17 mouse cellular contexts compared by ENCODE assay signal in genomic region chr11:51227104-51227503, GRCm38 (mm10). TPM values are rescaled to one million over a fixed set of nuclear protein-coding genes. Genes with fewer than 3 reads are reported as not detected.
DNase-seq lines count a peak whose midpoint lies in the region; ATAC-seq and TF ChIP-seq lines count a peak whose summit lies in the region.
"Had no signal": no experiment of that assay in that cellular context is flagged by ENCODE, and none has a peak within 500 bp of the region (broad histone marks: within the 10 kb centered on the region; RNA-seq: fewer than 3 reads in every experiment).

No protein-coding gene starts in this region.

- no peak overlapping the region for H3K27ac ChIP-seq in cerebellum, adult 2 months (ENCODE audit: insufficient read depth, low read length)
- H3K27ac ChIP-seq: embryonic facial prominence, embryonic 13.5 days; macrophage; stomach, embryonic 15.5 days had no signal

- peak; percentile 45 for DNase-seq in heart, adult 11 months
- DNase-seq in heart, postnatal 4 days = no peak
- DNase-seq in layer of hippocampus, postnatal 14 days (ENCODE audit: low spot score in 2 of 2) = peak; percentile 28 to 63
- DNase-seq in right cerebral cortex, postnatal 10 days (ENCODE audit: low spot score in 2 of 2) = peak; percentile 44 to 56
- DNase-seq in cerebellum, adult 9-11 months = no peak
- DNase-seq in cerebellum, adult 2 months = no peak
- no peak for DNase-seq in adrenal gland, postnatal 25 days
- DNase-seq: adrenal gland, postnatal 14 days; cerebellum, adult 11-12 months; gastrocnemius, postnatal 10 days; kidney, postnatal 14 days had no signal

- no peaks in the 10 kb centered on the region for H3K27me3 ChIP-seq in cerebellum, adult 2 months (ENCODE audit: control insufficient read depth, insufficient read depth, low read length)
- H3K27me3 ChIP-seq: embryonic facial prominence, embryonic 13.5 days; stomach, embryonic 15.5 days had no signal

- WGBS in cerebellum, adult 2 months = 51% methylated on average over 4 of the region's 4 CpGs

- H3K4me3 ChIP-seq in cerebellum, adult 2 months (replicated peaks; ENCODE audit: insufficient read depth, low read depth, low read length) = no peak overlapping the region
- H3K4me3 ChIP-seq: embryonic facial prominence, embryonic 13.5 days; stomach, embryonic 15.5 days had no signal

- TF ChIP-seq POLR2A in cerebellum, adult 2 months (IDR thresholded peaks at IDR 0.05; ENCODE audit: borderline replicate concordance, insufficient read depth, low read length) = no peak

- no peak for TF ChIP-seq CTCF in cerebellum, adult 2 months (IDR thresholded peaks at IDR 0.05; ENCODE audit: borderline replicate concordance, insufficient read depth, low read depth, low read length)

- peak; percentile 92 for ATAC-seq in frontal cortex, adult (ENCODE audit: low TSS enrichment)

- no peaks in the 10 kb centered on the region for H3K4me1 ChIP-seq in cerebellum, adult 2 months (ENCODE audit: control insufficient read depth, insufficient read depth, low read length)
- H3K4me1 ChIP-seq: embryonic facial prominence, embryonic 13.5 days; stomach, embryonic 15.5 days had no signal

RNA-seq across cellular contexts. Expression of gene Gm12569, which starts 6.8 kb away (rescaled TPM):
- total RNA-seq in heart, postnatal 4 days (2021) = not detected
- not detected for total RNA-seq in layer of hippocampus, postnatal 14 days (2021)
- not detected in 2 replicates for polyA plus RNA-seq in cerebellum, adult 2 months (2012; rRNA removed)
- not detected in 2 replicates for total RNA-seq in adrenal gland, postnatal 25 days (2021)
- total RNA-seq: adrenal gland, postnatal 14 days; gastrocnemius, postnatal 10 days had no signal
- polyA plus RNA-seq: embryonic facial prominence, embryonic 13.5 days; heart, embryonic 16.5 days; liver, embryonic 11.5 days; macrophage; stomach, embryonic 15.5 days had no signal

RNA-seq across cellular contexts. Expression of gene Clk4, which starts 34.4 kb away (rescaled TPM):
- 10 to 100 TPM; 49.5 to 55.0 TPM for total RNA-seq in heart, postnatal 4 days (2021)
- 100 to 1,000 TPM; 109 to 116 TPM for total RNA-seq in layer of hippocampus, postnatal 14 days (2021)
- polyA plus RNA-seq in cerebellum, adult 2 months (2012; rRNA removed) = 196 and 201 TPM in 2 replicates
- 111 and 129 TPM in 2 replicates for total RNA-seq in adrenal gland, postnatal 25 days (2021)

RNA-seq across cellular contexts. Expression of gene BC049762, which starts 35.7 kb away (rescaled TPM):
- not detected for total RNA-seq in heart, postnatal 4 days (2021)
- total RNA-seq in layer of hippocampus, postnatal 14 days (2021) = not detected
- 0.25 TPM in 1 of 2 replicates, not detected in the other for polyA plus RNA-seq in cerebellum, adult 2 months (2012; rRNA removed)
- total RNA-seq in adrenal gland, postnatal 25 days (2021) = not detected in 2 replicates
- total RNA-seq: gastrocnemius, postnatal 10 days had no signal
- polyA plus RNA-seq: macrophage had no signal

Comparison
In these comparisons a context has a peak if more than half of its experiments do, and no peak if none do; other contexts are left out.
1. DNase-seq: peak in heart, adult 11 months (single experiment), layer of hippocampus, postnatal 14 days (2 of 2) and right cerebral cortex, postnatal 10 days (2 of 2); none in heart, postnatal 4 days (single experiment), cerebellum, adult 9-11 months (single experiment), cerebellum, adult 2 months (0 of 2) and adrenal gland, postnatal 25 days (single experiment).